Mouse (Mus musculus): ENCODE measurements at regions not wholly inside any gene's neighbourhood (a gene's known extent, or its start where the extent isn't known, plus 50 kb on each side); places are given as distances from the start of the nearest gene placed in this dataset.
A peak's percentile ranks its signal among the peaks of the same experiment; 100 is the strongest.

DNA sequence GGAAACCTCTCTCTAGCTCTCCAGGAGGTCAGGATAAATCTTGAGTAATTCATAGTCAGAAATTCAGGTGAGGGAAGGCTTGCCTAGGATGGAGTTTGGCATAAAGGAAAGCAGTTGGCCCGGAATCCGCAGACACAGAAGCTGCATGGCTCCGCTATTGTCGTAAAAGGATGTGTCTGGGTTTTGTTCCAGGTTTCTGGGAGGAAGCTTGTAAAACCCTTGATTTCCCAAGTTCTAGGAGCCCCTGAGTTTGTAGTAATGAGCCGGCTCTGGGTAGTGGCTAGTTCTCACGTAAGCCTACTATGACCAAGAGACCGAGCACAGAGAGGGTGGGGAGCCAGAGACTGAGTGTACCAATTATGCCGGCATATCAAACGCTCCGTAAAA, 52.7 kb upstream of the Gm21915 start:
- peak overlapping the region; percentile 20 for H3K4me3 ChIP-seq (ENCODE audit: low read length)
- WGBS, result 27% methylated on average over 10 of the region's 10 CpGs
- H3K9me3 ChIP-seq (ENCODE audit: control insufficient read depth, low read length), result no peaks in the 10 kb centered on the region
- peak overlapping the region; percentile 13; the same call in 1 of the 2 replicates for H3K9ac ChIP-seq (ENCODE audit: low read depth, low read length)
- no peak overlapping the region for H3K27ac ChIP-seq (ENCODE audit: low read depth, low read length)
- peak overlapping the region; percentile 47 for H3K4me2 ChIP-seq (replicated peaks; ENCODE audit: low read depth, low read length)
- no peaks in the 10 kb centered on the region for H3K36me3 ChIP-seq (ENCODE audit: control insufficient read depth, insufficient read depth, low read length)
- ATAC-seq (ENCODE audit: low FRiP score, low TSS enrichment), result no peak
- H3K4me1 ChIP-seq (ENCODE audit: control insufficient read depth, insufficient read depth, low read length), result peaks cover 5% of the 10 kb centered on the region
- H3K27me3 ChIP-seq (ENCODE audit: control insufficient read depth, insufficient read depth, low read length), result no peaks in the 10 kb centered on the region

DNA sequence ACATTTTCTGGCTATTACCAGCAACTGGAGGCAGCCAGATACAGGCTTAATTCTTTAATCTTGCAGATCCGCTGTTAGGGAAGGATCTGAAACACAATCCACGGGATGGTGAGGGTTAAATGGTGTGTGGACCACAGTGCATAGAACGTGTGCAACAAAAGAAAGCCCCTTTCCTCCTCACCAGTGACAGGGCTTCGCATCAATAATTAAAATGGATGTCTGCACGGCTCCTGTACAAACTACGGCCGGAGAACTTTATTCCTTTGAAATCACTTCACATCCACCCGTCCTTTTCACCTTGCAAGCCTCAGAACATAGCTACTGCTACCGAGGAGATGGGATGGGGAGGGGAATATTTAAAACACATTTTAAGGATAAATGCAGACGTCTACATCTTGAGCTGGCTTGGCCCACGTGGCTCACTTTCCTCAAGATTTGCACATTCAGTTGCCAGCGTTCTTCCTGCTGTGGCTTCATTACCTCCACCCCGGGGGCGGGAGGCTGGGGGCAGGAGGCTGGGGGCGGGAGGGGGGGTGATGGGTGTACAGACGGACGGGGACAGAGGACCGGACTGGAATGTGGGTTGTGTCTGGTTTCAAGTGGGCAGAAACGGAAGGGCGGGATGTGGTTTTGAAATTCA, 53.3 kb upstream of the Gm21915 start:
- Histone ChIP-seq H3K27me3 (ENCODE audit: control insufficient read depth, insufficient read depth, low read length) (no peaks in the 10 kb centered on the region), H3K36me3 (ENCODE audit: control insufficient read depth, insufficient read depth, low read length) (no peaks in the 10 kb centered on the region), H3K9ac (ENCODE audit: low read depth, low read length) (peak overlapping the region; percentile 13; the same call in 1 of the 2 replicates), H3K4me2 (replicated peaks; ENCODE audit: low read depth, low read length) (peak overlapping the region; percentile 47), H3K4me3 (ENCODE audit: low read length) (peak overlapping the region; percentile 20), H3K9me3 (ENCODE audit: control insufficient read depth, low read length) (no peaks in the 10 kb centered on the region), H3K4me1 (ENCODE audit: control insufficient read depth, insufficient read depth, low read length) (peaks cover 5% of the 10 kb centered on the region), H3K27ac (ENCODE audit: low read depth, low read length) (no peak overlapping the region)
- WGBS, result under 1% methylated on average over 20 of the region's 20 CpGs
- ATAC-seq (ENCODE audit: low FRiP score, low TSS enrichment), result peak; percentile 50; the same call in 1 of the 2 replicates

DNA sequence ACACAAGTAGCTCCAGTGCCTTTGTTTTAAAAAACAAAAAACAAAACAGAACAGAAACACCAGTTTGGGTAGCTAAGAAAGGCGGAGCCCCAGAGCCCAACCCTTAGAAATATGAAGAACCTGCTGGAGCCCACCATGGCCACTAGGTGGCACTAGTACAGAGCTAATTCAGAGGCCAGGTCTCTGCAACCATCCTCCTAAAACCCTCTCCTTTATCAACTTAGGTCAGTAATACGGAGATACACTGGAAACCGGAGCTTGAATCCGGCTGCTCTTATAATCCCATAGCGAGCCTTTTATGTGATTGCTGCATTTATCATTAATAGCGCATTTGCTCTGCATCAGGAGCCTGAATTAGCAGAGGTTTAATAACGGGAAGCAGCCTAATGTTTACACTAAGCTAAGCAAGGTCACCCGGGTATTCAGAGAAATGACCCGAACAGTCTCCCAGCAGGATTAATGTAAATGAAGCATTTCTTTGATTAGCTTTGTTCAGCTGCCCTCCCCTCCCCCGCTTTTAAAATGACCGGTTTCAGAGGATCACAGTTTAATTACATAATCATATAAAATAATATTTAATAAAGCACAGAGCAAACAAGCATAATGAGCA, 53.9 kb upstream of the Gm21915 start:
- ATAC-seq (ENCODE audit: low FRiP score, low TSS enrichment), result peak; percentile 80
- H3K27ac ChIP-seq (ENCODE audit: low read depth, low read length), result no peak overlapping the region

DNA sequence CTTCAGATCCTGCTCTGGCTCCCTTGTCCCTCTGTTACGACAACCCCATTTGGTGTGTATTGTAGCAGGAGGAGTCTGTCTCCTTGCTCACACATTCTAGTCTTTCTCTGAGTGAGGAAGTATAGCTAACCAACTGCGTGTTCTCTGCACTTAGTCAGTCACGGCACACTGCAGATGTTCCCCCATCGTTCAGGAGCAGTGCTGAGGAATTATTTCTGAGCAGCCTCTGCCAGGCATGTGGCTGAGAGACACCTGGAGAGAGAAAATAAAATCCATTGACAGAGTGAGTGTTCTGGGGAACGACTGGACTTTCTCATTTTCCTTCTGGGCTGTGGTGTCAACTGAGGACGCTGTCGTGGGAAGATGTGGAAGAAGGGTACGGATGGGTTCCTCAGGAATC, 54.5 kb upstream of the Gm21915 start:
- no peak overlapping the region for H3K9ac ChIP-seq (ENCODE audit: low read depth, low read length)
- no peak overlapping the region for H3K27ac ChIP-seq (ENCODE audit: low read depth, low read length)
- no peaks in the 10 kb centered on the region for H3K9me3 ChIP-seq (ENCODE audit: control insufficient read depth, low read length)
- 31% methylated on average over 8 of the region's 8 CpGs for WGBS
- H3K36me3 ChIP-seq (ENCODE audit: control insufficient read depth, insufficient read depth, low read length), result no peaks in the 10 kb centered on the region
- H3K4me3 ChIP-seq (ENCODE audit: low read length), result no peak overlapping the region
- H3K4me2 ChIP-seq (replicated peaks; ENCODE audit: low read depth, low read length), result no peak overlapping the region
- ATAC-seq (ENCODE audit: low FRiP score, low TSS enrichment), result no peak
- peaks cover 5% of the 10 kb centered on the region for H3K4me1 ChIP-seq (ENCODE audit: control insufficient read depth, insufficient read depth, low read length)
- no peaks in the 10 kb centered on the region for H3K27me3 ChIP-seq (ENCODE audit: control insufficient read depth, insufficient read depth, low read length)

More for the DNA sequence above, 53.9 kb upstream of the Gm21915 start:
- H3K4me3 ChIP-seq (ENCODE audit: low read length), result peak overlapping the region; percentile 25; the same call in 1 of the 2 replicates
- no peak overlapping the region for H3K9ac ChIP-seq (ENCODE audit: low read depth, low read length)
- no peaks in the 10 kb centered on the region for H3K36me3 ChIP-seq (ENCODE audit: control insufficient read depth, insufficient read depth, low read length)
- H3K27me3 ChIP-seq (ENCODE audit: control insufficient read depth, insufficient read depth, low read length), result no peaks in the 10 kb centered on the region
- H3K4me1 ChIP-seq (ENCODE audit: control insufficient read depth, insufficient read depth, low read length), result peaks cover 5% of the 10 kb centered on the region
- H3K9me3 ChIP-seq (ENCODE audit: control insufficient read depth, low read length), result no peaks in the 10 kb centered on the region
- H3K4me2 ChIP-seq (replicated peaks; ENCODE audit: low read depth, low read length), result peak overlapping the region; percentile 47
- WGBS, result 3% methylated on average over 11 of the region's 11 CpGs

DNA sequence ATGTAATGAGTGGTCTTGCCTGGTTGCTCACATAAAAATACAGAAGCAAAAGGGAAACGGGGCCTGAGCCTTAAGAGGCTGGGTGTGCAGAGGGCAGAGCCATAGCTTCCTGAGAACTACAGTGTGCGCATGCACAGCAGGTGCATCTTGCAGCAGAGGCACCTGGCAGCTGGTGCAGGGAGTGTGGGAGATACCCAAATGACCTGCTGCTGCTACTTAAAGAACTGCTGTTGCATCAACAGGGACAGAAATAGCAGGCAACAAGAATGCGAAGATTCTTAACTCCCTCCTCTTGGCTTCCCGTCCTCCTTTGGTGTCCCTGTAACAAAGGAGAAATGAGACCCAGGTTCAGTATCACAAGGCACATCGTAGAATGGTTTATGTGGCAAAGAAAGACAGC, 56.3 kb upstream of the Gm21915 start:
- Histone ChIP-seq H3K4me3 (ENCODE audit: low read length) (no peak overlapping the region), H3K9ac (ENCODE audit: low read depth, low read length) (no peak overlapping the region), H3K36me3 (ENCODE audit: control insufficient read depth, insufficient read depth, low read length) (no peaks in the 10 kb centered on the region), H3K4me1 (ENCODE audit: control insufficient read depth, insufficient read depth, low read length) (peaks cover 5% of the 10 kb centered on the region), H3K9me3 (ENCODE audit: control insufficient read depth, low read length) (no peaks in the 10 kb centered on the region), H3K4me2 (replicated peaks; ENCODE audit: low read depth, low read length) (no peak overlapping the region), H3K27ac (ENCODE audit: low read depth, low read length) (no peak overlapping the region), H3K27me3 (ENCODE audit: control insufficient read depth, insufficient read depth, low read length) (no peaks in the 10 kb centered on the region)
- WGBS, result 49% methylated on average over 5 of the region's 5 CpGs
- ATAC-seq (ENCODE audit: low FRiP score, low TSS enrichment), result no peak

DNA sequence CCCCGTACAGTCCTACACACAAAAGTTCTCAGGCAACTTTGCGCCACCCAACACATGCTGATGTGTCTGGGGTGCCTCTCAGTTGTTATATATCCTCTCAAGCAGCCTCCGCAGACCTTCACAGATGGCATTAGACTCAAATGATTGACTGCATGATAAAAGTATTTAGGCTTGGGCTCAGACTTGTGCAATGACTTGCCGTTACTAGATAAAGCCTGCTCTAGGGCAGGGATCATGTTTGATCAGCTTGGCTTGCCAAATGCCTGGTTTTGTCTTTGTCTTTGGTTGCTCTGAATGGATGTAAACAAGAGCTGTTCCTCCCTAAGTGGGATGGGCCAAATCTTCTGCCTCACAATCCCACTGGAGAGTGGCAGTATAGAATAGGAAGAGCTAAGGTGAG, 57.2 kb upstream of the Gm21915 start:
- H3K9ac ChIP-seq (ENCODE audit: low read depth, low read length), result no peak overlapping the region

DNA sequence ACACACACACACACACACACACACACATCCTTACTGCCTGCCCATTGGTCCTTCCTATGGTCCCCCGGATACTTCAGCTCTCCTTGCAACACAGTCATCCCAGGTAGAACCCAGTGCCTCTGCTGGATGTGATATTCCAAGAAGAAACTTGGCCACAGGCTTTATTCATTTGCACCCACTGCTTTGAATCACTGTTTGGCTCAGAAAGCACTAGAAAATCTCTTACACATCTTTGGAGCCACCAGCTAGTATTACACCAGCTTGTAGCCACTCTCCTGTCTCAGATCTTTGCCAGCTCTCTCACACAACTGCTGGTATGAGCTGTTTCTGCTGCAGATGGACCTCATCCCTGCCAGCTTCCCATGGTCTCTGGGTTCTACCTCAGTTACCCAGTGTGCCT, 57.7 kb upstream of the Gm21915 start:
- H3K36me3 ChIP-seq (ENCODE audit: control insufficient read depth, insufficient read depth, low read length), result no peaks in the 10 kb centered on the region
- WGBS, result 88% methylated on average over 1 of the region's 1 CpGs
- no peak overlapping the region for H3K9ac ChIP-seq (ENCODE audit: low read depth, low read length)
- no peak for ATAC-seq (ENCODE audit: low FRiP score, low TSS enrichment)
- H3K4me1 ChIP-seq (ENCODE audit: control insufficient read depth, insufficient read depth, low read length), result peaks cover 5% of the 10 kb centered on the region
- no peak overlapping the region for H3K4me3 ChIP-seq (ENCODE audit: low read length)
- H3K27ac ChIP-seq (ENCODE audit: low read depth, low read length), result no peak overlapping the region
- no peak overlapping the region for H3K4me2 ChIP-seq (replicated peaks; ENCODE audit: low read depth, low read length)
- H3K9me3 ChIP-seq (ENCODE audit: control insufficient read depth, low read length), result no peaks in the 10 kb centered on the region
- no peaks in the 10 kb centered on the region for H3K27me3 ChIP-seq (ENCODE audit: control insufficient read depth, insufficient read depth, low read length)

More for the DNA sequence above, 57.2 kb upstream of the Gm21915 start:
- 86% methylated on average over 4 of the region's 4 CpGs for WGBS
- Histone ChIP-seq H3K27ac (ENCODE audit: low read depth, low read length) (no peak overlapping the region), H3K9me3 (ENCODE audit: control insufficient read depth, low read length) (no peaks in the 10 kb centered on the region), H3K4me2 (replicated peaks; ENCODE audit: low read depth, low read length) (no peak overlapping the region), H3K36me3 (ENCODE audit: control insufficient read depth, insufficient read depth, low read length) (no peaks in the 10 kb centered on the region), H3K4me3 (ENCODE audit: low read length) (no peak overlapping the region), H3K4me1 (ENCODE audit: control insufficient read depth, insufficient read depth, low read length) (peaks cover 5% of the 10 kb centered on the region), H3K27me3 (ENCODE audit: control insufficient read depth, insufficient read depth, low read length) (no peaks in the 10 kb centered on the region)
- ATAC-seq (ENCODE audit: low FRiP score, low TSS enrichment), result no peak

DNA sequence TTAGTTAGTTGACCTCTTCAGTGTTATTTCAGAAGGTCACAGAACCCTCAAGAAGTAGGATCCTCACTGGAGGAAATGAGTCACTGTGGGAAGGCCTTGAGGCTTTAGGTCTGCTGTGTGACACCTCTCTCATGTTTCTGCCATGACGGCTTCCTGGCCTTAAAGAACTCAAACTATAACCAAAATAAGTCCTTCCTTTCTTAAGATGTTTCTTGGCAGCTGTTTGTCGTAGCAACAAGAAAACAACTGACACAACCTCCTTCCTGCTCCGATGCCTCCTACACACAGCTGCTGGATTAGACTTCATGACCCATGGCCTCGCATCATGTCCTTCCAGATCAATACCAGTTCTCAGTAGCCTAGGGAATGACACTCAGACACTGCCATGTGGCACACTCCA, 58.1 kb upstream of the Gm21915 start:
- Histone ChIP-seq H3K9me3 (ENCODE audit: control insufficient read depth, low read length) (no peaks in the 10 kb centered on the region), H3K4me2 (replicated peaks; ENCODE audit: low read depth, low read length) (no peak overlapping the region), H3K9ac (ENCODE audit: low read depth, low read length) (no peak overlapping the region), H3K4me1 (ENCODE audit: control insufficient read depth, insufficient read depth, low read length) (peaks cover under 1% of the 10 kb centered on the region), H3K27ac (ENCODE audit: low read depth, low read length) (no peak overlapping the region), H3K36me3 (ENCODE audit: control insufficient read depth, insufficient read depth, low read length) (no peaks in the 10 kb centered on the region), H3K4me3 (ENCODE audit: low read length) (no peak overlapping the region), H3K27me3 (ENCODE audit: control insufficient read depth, insufficient read depth, low read length) (no peaks in the 10 kb centered on the region)
- ATAC-seq (ENCODE audit: low FRiP score, low TSS enrichment), result no peak
- WGBS, result 61% methylated on average over 4 of the region's 4 CpGs

DNA sequence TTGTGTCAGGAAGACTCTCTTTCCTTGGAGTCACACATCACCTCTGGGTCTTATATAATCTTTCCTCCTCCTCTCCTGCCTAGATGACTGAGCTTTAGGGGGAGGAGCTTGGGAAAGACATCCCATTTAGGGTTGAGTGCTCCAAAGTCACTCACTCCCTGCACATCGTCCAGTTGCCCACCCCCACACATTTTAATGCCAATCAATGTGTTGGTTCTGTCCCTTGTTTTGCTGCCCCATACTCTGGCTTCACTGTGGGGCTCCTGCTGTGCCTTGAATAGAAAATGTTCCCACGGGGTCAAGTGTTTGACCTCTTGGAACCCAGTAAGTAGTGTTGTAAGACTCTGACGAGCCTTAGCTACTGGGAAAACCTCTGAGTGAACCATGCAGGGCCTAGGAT, 58.8 kb upstream of the Gm21915 start:
- no peak overlapping the region for H3K4me3 ChIP-seq (ENCODE audit: low read length)
- no peak overlapping the region for H3K4me2 ChIP-seq (replicated peaks; ENCODE audit: low read depth, low read length)
- no peak overlapping the region for H3K9ac ChIP-seq (ENCODE audit: low read depth, low read length)
- H3K36me3 ChIP-seq (ENCODE audit: control insufficient read depth, insufficient read depth, low read length), result no peaks in the 10 kb centered on the region
- WGBS, result 55% methylated on average over 3 of the region's 3 CpGs
- 0 out of 2 replicates have a peak, but pooled peaks have one; percentile 11 for ATAC-seq (ENCODE audit: low FRiP score, low TSS enrichment)
- no peaks in the 10 kb centered on the region; the same call in 1 of the 2 replicates for H3K4me1 ChIP-seq (ENCODE audit: control insufficient read depth, insufficient read depth, low read length)
- H3K27me3 ChIP-seq (ENCODE audit: control insufficient read depth, insufficient read depth, low read length), result no peaks in the 10 kb centered on the region
- H3K27ac ChIP-seq (ENCODE audit: low read depth, low read length), result no peak overlapping the region
- H3K9me3 ChIP-seq (ENCODE audit: control insufficient read depth, low read length), result no peaks in the 10 kb centered on the region

Measured in kidney, embryonic 14.5 days (tissue).